Mouse (Mus musculus) neural tube, embryonic 14.5 days (tissue): ENCODE measurements around the gene Zbtb33. TPM values are rescaled to one million over a fixed set of nuclear protein-coding genes. Genes with fewer than 3 reads are reported as not detected.
"Not testable (repeated sequence)": the region's sequence is repeated elsewhere in the genome, so short reads cannot be mapped to it uniquely, and the experiment has no call there.

ENCODE experiments used
- ATAC-seq: fragments of 200-750 bp; cut with Nextera tagmentation; 2 replicates; pipeline ENCODE4 v1.8.0; 2017; ENCODE audit warnings: low read depth, mild to moderate bottlenecking, moderate TSS enrichment, moderate library complexity
- H3K27ac ChIP-seq: fragments of 300-500 bp; sonication (generic); 2 replicates; pipeline ENCODE4 v1.5.1; 2014; ENCODE audit warnings: low read depth, mild to moderate bottlenecking, control low read depth, low read length, moderate library complexity, mixed read lengths
- H3K27me3 ChIP-seq: fragments of 300-500 bp; sonication (generic); 2 replicates; pipeline ENCODE4 v1.6.1; 2014; ENCODE audit warnings: low read length; ENCODE audit not compliant: control insufficient read depth, insufficient read depth
- H3K36me3 ChIP-seq: fragments of 300-500 bp; sonication (generic); 2 replicates; pipeline ENCODE4 v1.6.1; 2014; ENCODE audit warnings: low read length, mixed read lengths; ENCODE audit not compliant: control insufficient read depth, insufficient read depth
- H3K4me1 ChIP-seq: fragments of 300-500 bp; sonication (generic); 2 replicates; pipeline ENCODE4 v1.6.1; 2014; ENCODE audit warnings: low read length; ENCODE audit not compliant: control insufficient read depth, insufficient read depth
- H3K4me2 ChIP-seq: fragments of 300-500 bp; sonication (generic); 2 replicates; pipeline ENCODE4 v1.6.1; 2014; ENCODE audit warnings: mild to moderate bottlenecking, low read depth, low read length, control low read depth
- H3K4me3 ChIP-seq: fragments of 300-500 bp; sonication (generic); 2 replicates; pipeline ENCODE4 v1.5.1; 2014; ENCODE audit warnings: low read depth, low read length, control low read depth, mixed read lengths
- H3K9ac ChIP-seq: fragments of 300-500 bp; sonication (generic); replicated peaks from 2 replicates; pipeline ENCODE4 v1.6.1; 2014; ENCODE audit warnings: low read depth, mild to moderate bottlenecking, control low read depth, low read length, mixed read lengths
- H3K9me3 ChIP-seq: fragments of 300-500 bp; sonication (generic); 2 replicates; pipeline ENCODE4 v1.6.1; 2016; ENCODE audit warnings: low read length; ENCODE audit not compliant: control insufficient read depth
- WGBS: fragments of 180-500 bp; shearing (Covaris S2); extraction: QIAGEN DNeasy Blood & Tissue Kit; methylation state at CpG from one replicate; pipeline ENCODE4 v1.1.7; 2014; 5-methylcytosine and 5-hydroxymethylcytosine counted together
- polyA plus RNA-seq: library from polyadenylated mRNA; unstranded; fragments of >200 nt; fragmentation: Nextera tagmentation; extraction: Ambion mirVana; gene quantifications from 2 replicates; pipeline ENCODE4 v1.2.1, GENCODE M21; 2014

Zbtb33 gene
- 6.9 and 9.0 TPM in 2 replicates for polyA plus RNA-seq

DNA sequence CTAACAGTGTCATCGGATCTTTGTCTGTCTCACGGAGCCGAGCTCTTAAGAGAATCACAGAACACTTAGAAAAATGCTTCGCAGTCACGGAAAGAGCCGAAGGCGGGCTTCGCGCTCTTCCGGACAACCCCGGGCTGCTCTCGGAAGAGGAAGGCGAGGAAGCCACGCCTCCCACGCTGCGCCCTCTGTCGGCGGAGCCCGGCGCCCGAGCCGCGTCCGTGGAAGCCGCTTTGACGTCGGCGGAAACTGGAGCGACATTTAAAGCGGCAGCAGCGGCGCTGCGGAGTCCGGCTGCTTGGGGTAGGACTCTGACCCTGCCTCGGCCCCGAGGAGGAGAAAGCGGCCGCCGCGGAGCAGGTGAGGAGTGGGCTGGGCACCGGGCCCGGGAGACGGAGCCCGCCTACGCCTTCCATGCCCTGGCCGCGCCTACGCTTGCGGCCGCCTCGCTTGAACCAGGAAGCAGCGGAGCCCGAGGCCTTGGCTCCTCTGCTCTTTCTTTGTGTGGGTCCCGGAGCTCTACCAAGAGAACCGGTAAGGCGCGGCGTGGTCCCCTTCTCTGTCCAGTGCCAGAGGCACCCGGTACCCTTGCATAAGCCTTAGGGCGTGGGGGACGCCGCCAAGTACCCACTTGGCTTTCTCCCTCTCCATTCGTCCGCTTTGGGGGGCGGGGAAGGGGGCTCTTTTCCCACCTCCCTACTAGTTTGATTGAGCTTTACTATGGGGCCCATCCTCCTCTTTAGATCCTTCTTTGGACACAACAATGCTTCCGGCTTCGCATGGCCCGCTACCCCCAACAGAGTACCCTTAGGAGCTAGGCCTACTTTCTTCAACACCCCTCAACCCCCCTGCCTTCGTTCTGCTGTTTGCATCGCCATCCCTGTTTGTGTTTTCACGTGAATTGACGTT, at the start of gene Zbtb33:
Gene Zbtb33 (plus strand): TSS at position 242 of the 906 bp plus-strand sequence.
- Histone ChIP-seq H3K27ac (peak within 1 kb of the TSS; percentile 80), H3K4me2 (peak within 1 kb of the TSS; percentile 65), H3K9ac (peak within 1 kb of the TSS; percentile 80), H3K4me1 (0 out of 2 replicates have a peak, but pooled peaks cover 3% of the 10 kb centered on the region), H3K9me3 (no peaks in the 10 kb centered on the region), H3K4me3 (peak within 1 kb of the TSS; percentile 63), H3K27me3 (no peaks in the 10 kb centered on the region), H3K36me3 (no peaks in the 10 kb centered on the region)
- ATAC-seq = peak; percentile 98
- 28% methylated on average over 54 of the region's 72 CpGs for WGBS

DNA sequence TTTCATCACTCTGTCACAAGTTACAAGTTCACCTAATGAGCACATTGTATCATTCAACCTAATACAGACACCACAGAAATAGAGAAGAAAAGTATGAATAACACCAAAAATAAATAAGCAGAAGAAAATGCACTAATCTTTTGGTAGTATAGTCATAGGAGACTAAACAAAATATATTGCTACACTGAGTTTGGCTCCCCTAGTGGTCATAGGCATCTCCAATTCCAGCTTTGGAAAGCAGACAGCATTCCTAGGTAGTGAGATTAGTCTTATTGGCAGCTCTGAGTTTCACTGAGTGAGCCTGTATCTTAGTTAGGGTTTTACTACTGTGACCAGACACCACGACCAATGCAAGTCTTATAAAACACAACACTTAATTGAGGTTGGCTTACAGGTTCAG, 30.5 kb upstream of the Zbtb33 start:
- Histone ChIP-seq H3K4me3 (no peak overlapping the region), H3K9ac (no peak overlapping the region), H3K4me2 (no peak overlapping the region), H3K36me3 (no peaks in the 10 kb centered on the region), H3K4me1 (no peaks in the 10 kb centered on the region), H3K27ac (no peak overlapping the region), H3K9me3 (no peaks in the 10 kb centered on the region), H3K27me3 (no peaks in the 10 kb centered on the region)
- ATAC-seq = no peak
- WGBS = 53% methylated on average over 1 of the region's 1 CpGs

DNA sequence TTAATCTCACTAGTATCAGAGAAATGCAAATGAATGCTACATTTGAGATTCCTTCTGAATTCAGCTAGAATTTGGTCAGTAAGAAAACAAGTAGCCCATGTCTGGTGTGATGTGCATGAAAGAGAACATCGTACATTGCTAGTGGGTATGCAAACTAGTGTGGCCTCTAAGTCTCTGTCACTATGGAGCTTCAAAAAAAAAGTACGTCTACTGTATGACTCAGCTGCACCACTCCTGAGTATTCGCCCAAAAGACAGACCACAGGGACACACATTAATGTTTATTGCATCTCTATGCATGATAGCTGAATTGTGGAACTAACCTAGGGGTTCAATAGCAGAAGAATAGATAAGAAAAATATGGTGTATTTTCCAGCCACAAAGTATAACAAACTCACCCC, 24.3 kb upstream of the Zbtb33 start:
- Histone ChIP-seq H3K4me2 (no peak overlapping the region), H3K27me3 (no peaks in the 10 kb centered on the region), H3K9ac (no peak overlapping the region), H3K4me3 (no peak overlapping the region), H3K9me3 (no peaks in the 10 kb centered on the region), H3K27ac (no peak overlapping the region), H3K36me3 (no peaks in the 10 kb centered on the region), H3K4me1 (no peaks in the 10 kb centered on the region)
- ATAC-seq = no peak
- 75% methylated on average over 3 of the region's 3 CpGs for WGBS

DNA sequence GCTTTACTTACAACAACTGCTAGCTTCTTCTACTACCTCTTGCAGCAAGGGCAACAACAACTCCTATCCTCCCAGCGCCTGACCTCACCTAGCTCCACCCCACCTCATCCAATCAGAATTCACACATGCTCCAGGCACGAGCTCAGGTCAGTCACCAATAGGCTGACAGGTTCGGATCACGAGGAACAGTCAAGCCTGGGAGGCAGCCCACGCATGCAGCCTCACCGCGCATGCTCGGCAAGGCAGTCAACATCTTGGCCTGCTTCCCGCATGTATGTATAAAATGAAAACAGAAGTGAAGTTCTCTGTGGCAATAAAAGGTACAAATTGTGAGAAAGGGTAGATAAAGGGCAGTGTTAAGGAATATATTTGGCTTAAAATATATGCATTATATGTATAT, 23.5 kb upstream of the Zbtb33 start:
- no peak for ATAC-seq
- Histone ChIP-seq H3K4me2 (no peak overlapping the region), H3K36me3 (no peaks in the 10 kb centered on the region), H3K4me3 (no peak overlapping the region), H3K4me1 (no peaks in the 10 kb centered on the region), H3K9me3 (no peaks in the 10 kb centered on the region), H3K27ac (no peak overlapping the region), H3K27me3 (no peaks in the 10 kb centered on the region), H3K9ac (no peak overlapping the region)
- WGBS = 80% methylated on average over 9 of the region's 9 CpGs

DNA sequence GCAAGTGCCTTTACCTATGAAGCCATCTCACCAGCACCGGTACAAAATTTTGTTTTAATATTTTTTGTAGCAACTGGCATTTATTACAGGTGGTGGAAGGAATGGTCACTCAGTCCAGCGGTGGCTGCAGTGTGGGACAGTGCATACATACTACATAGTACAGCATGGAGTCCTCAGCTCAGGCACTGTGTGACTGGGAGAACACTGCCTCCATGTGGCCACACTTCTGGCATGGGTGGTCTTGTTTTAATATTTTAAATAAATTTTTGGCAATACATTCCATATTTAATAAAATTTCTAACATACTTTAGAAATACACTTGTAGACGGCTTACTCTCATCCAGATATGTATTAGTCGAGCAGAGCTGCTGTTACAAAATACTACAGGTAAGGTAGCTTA, 23.0 kb upstream of the Zbtb33 start:
- Histone ChIP-seq H3K27ac (no peak overlapping the region), H3K27me3 (no peaks in the 10 kb centered on the region), H3K4me1 (no peaks in the 10 kb centered on the region), H3K4me3 (no peak overlapping the region), H3K4me2 (no peak overlapping the region), H3K9me3 (no peaks in the 10 kb centered on the region), H3K36me3 (no peaks in the 10 kb centered on the region), H3K9ac (no peak overlapping the region)
- WGBS = 88% methylated on average over 4 of the region's 4 CpGs
- no peak for ATAC-seq

DNA sequence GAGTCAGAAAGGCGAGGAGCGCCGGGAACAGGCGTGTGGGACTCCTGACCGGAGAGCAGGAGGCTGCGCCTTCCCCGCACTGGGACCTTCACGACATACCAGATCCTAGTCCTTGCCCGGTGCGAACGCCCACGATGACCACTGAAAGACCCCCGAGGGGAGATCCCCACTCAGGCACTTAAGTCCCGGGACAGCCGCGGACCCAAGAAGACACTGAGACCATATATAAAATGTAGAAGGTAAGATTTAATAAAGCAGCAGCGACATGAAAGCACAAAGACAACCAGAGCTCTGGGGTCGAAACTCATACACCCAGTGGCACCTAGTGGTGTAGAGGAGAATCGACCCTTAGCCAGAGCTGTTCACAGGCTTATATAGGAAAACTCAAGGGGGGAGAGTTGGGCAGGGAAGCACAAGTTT, 9.7 kb upstream of the Zbtb33 start:
- not testable (repeated sequence) for H3K4me1 ChIP-seq, H3K27ac ChIP-seq, H3K36me3 ChIP-seq, H3K9me3 ChIP-seq, H3K27me3 ChIP-seq
- WGBS = 26% methylated on average over 19 of the region's 19 CpGs
- H3K4me3 ChIP-seq = peak overlapping the region; percentile 22; the same call in 1 of the 2 replicates
- peak overlapping the region; percentile 33 for H3K4me2 ChIP-seq
- peak; percentile 83 for ATAC-seq
- peak overlapping the region; percentile 28; the same call in 1 of the 2 replicates for H3K9ac ChIP-seq

DNA sequence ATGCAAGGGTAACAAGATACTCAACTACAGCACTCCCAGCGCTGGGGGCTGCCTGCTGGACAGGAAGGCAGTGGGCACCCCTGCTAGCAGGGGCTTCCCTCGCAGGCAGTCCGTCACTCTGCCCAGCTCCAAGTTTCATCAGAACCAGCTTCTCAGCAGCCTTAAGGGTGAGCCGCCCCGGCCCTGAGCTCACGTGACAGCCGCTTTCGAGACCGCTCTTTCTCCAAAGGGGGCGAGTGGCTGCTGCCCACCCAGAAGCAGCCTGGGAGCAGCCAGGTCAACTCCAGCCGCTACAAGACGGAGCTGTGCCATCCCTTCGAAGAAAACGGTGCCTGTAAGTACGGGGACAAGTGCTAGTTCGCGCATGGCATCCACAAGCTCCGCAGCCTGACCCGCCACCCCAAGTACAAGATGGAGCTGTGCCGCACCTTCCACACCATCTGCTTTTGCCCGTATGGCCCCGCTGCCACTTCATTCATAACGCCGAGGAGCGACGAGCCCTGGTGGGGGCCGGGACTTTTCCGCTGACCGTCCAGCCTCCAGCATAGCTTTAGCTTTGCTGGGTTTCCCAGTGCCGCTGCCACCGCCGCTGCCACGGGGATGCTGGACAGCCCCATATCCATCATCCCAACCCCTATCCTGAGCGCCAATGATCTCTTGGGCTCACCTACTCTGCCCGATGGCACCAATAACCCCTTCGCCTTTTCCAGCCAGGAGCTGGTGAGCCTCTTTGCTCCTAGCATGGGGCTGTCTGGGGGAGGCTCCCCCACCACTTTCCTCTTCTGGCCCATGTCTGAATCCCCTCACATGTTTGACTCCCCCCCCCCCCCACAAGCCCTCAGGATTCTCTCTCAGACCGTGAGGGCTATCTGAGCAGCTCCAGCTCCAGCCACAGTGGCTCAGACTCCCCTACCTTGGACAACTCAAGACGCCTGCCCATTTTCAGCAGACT, 8.7 kb upstream of the Zbtb33 start:
- Histone ChIP-seq H3K27me3 (no peaks in the 10 kb centered on the region), H3K36me3 (no peaks in the 10 kb centered on the region), H3K4me2 (peak overlapping the region; percentile 57), H3K9ac (peak overlapping the region; percentile 25; the same call in 1 of the 2 replicates), H3K4me3 (peak overlapping the region; percentile 28), H3K27ac (no peak overlapping the region), H3K9me3 (peaks cover 3% of the 10 kb centered on the region; the same call in 1 of the 2 replicates), H3K4me1 (no peaks in the 10 kb centered on the region)
- ATAC-seq = peak; percentile 77
- 12% methylated on average over 35 of the region's 38 CpGs for WGBS

DNA sequence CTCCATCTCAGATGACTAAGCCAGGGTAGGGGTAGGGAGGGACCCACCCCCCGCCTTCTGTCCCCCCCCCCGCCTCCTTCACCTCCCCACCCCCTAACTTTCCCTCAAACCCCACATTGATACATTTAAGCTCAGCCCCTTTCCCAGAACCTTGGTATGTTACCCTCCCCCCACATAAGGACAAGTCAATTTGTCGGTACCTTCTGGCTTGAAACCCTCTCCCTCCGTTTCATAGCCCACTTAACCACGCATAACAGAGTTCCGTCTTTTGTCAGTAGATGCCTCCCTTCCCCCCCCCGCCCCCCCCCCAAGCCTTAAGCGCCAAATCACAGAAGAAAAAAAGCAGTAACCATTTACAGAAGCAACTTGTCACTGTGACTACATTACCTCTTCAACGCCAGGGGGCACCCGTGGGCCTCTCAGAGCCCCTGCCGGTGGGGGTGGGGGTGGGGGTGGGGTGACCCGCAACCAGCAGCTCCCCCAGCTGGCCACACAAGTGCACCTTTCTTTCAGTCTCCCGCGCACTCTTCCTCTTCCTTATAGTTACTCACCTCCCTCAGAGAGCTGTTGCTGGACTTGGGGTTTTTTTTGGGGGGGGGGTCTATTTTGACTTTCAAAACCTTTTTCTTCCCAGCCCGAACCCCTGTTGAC, 7.9 kb upstream of the Zbtb33 start:
- H3K4me1 ChIP-seq = no peaks in the 10 kb centered on the region
- no peak overlapping the region for H3K4me3 ChIP-seq

More for the DNA sequence above, 7.9 kb upstream of the Zbtb33 start:
- Histone ChIP-seq H3K4me2 (peak overlapping the region; percentile 57; the same call in 1 of the 2 replicates), H3K36me3 (no peaks in the 10 kb centered on the region), H3K27ac (no peak overlapping the region), H3K9me3 (peaks cover 3% of the 10 kb centered on the region; the same call in 1 of the 2 replicates), H3K9ac (no peak overlapping the region), H3K27me3 (no peaks in the 10 kb centered on the region)
- WGBS = 14% methylated on average over 7 of the region's 15 CpGs
- ATAC-seq = peak; percentile 70
